Mouse (Mus musculus): ENCODE measurements around the gene Rad51b. TPM values are rescaled to one million over a fixed set of nuclear protein-coding genes. Genes with fewer than 3 reads are reported as not detected.
A peak's percentile ranks its signal among the peaks of the same experiment; 100 is the strongest.

Rad51b gene
- polyA plus RNA-seq, 1 experiment = 1.1 TPM

DNA sequence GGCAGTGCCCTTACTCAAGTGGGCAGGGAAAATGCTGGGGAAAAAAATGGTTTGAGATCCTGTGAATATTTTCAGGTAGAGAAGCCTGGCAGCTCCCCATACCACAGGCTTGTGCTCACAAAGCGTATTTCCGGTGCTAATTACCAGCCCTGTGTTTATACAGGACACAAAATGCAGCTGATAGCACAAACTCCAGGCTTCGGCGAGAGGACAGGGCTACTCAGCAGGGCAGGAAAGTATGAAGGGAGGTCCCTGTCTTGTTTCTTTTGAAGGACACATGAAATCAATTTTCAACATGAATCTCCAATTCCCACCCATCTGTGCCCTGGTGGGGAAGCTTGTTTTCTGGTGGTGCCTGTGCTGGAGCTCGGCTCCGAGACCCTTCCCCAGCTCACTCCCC is 546.4 kb downstream of the Rad51b start:
- 36% methylated on average over 6 of the region's 6 CpGs for WGBS
- no peak for DNase-seq
- peaks cover 15% of the 10 kb centered on the region for H3K4me1 ChIP-seq (ENCODE audit: control insufficient read depth, insufficient read depth, low read length)
- no peak overlapping the region for H3K4me3 ChIP-seq (replicated peaks; ENCODE audit: extremely low read depth, low read depth, low read length)
- no peak for TF ChIP-seq POLR2A (IDR thresholded peaks at IDR 0.05; ENCODE audit: borderline replicate concordance, extremely low read depth, low read depth, low read length)
- TF ChIP-seq CTCF (IDR thresholded peaks at IDR 0.05; ENCODE audit: insufficient read depth, low read length) = no peak

DNA sequence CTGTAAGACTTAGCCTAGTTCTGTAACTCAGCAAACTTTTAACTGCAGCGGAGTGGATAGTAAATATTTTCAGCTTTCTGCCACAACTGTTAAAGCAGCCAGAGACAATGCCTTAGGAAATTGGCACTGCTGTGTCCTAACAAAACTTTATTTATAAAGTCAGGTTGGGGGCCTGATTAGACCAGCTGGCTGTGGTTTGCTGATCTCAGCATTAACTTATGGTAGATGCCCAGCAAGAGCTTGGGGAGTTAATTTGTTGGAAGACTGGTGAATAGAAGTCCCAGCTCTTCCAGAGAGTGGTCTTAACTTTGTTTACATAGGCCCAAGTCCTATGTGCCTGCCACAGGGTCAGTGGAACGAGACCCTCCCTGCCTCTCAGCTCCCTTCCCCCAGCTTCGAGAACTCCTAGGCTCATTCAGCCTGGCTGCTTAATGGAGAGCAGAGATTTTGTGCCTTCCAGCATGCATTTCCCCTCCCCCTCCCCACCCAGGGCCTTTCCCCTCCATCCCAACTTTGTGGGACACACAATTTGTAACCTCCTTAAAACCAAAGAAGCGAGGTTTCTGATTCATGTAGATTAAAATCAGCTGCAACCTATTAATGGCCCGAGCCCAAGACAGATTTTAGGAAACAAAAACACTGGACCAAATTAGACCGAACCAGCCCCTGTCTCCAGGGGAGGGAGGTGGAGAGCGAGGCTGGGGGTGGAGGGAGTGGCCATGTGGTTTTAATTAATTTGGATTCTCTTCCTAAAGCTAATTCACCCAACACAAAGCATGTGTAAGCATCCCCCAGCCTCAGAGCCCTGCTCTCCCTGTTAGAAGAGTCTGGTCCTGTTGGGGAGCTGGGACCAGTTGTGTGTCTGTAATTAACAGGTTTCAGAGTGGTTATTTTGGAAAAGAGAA is 549.4 kb downstream of the Rad51b start:
- no peak for DNase-seq
- TF ChIP-seq POLR2A (IDR thresholded peaks at IDR 0.05; ENCODE audit: borderline replicate concordance, extremely low read depth, low read depth, low read length) (no peak), CTCF (IDR thresholded peaks at IDR 0.05; ENCODE audit: insufficient read depth, low read length) (no peak)
- H3K4me3 ChIP-seq (replicated peaks; ENCODE audit: extremely low read depth, low read depth, low read length) = no peak overlapping the region
- 72% methylated on average over 7 of the region's 7 CpGs for WGBS
- H3K4me1 ChIP-seq (ENCODE audit: control insufficient read depth, insufficient read depth, low read length) = peaks cover 16% of the 10 kb centered on the region

DNA sequence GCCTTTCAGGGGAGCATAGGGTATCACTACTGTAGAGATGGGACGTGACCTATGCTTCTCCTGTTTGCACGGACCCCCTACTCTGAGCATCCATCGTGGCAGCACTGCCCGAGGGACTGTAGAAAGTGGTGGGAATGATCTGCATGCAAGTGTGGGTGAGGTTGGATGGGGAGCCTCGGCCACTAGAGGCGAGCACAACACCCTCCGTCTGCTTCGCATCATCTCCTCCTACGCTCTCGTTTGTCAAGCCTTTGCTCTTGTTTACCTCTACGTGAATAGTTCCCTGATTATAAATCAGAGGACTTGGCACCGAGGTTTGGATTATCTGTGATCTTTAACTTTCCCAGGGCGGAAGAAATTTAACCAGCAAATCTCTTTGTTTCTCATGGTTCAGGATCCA is 551.5 kb downstream of the Rad51b start:
- no peak overlapping the region for H3K4me3 ChIP-seq (replicated peaks; ENCODE audit: extremely low read depth, low read depth, low read length)
- H3K4me1 ChIP-seq (ENCODE audit: control insufficient read depth, insufficient read depth, low read length) = peaks cover 8% of the 10 kb centered on the region
- DNase-seq = no peak
- WGBS = 64% methylated on average over 13 of the region's 13 CpGs
- TF ChIP-seq CTCF (IDR thresholded peaks at IDR 0.05; ENCODE audit: insufficient read depth, low read length) (0 out of 2 replicates have a peak, but pooled peaks have one; percentile 15), POLR2A (IDR thresholded peaks at IDR 0.05; ENCODE audit: borderline replicate concordance, extremely low read depth, low read depth, low read length) (no peak)

DNA sequence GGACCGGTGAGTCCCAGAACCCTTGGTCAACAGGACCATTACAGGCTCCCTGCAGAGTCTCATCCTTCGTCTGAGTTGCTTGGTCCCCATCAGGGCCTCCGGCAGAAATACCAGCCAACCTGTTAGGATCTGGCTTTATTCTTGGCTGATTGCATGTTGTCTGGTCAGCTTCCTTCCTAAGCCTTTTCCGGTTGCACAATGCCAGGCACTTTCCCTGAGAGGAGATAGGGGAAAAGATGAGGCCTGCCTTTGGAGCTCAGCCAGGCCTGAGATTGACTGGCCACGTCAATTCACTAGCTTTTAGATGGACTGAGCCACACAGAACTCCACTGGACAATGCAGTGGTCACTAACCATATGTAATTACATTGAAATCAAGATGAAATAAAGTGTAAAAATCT is 552.9 kb downstream of the Rad51b start:
- no peak for DNase-seq

DNA sequence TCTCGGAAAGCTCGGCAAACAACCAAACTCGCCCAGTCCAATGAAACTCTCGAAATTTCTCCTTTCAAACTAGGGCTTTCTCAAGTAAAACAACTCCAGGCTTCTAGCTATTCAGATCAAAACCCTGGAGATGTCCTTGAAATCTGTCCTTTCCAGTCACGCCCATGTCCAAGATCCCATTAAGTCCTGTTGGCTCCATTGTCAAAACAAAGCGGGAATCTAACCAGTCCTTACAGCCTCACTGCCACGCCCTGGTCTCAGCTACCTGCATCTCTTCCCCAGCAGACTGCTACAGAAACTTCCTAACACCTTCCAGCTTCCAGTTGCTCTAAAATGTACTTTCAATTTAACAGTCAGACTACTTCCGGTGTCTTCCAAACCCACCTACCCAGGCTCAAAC is 554.8 kb downstream of the Rad51b start:
- TF ChIP-seq CTCF (IDR thresholded peaks at IDR 0.05; ENCODE audit: insufficient read depth, low read length) (no peak), POLR2A (IDR thresholded peaks at IDR 0.05; ENCODE audit: borderline replicate concordance, extremely low read depth, low read depth, low read length) (no peak)
- Histone ChIP-seq H3K4me1 (ENCODE audit: control insufficient read depth, insufficient read depth, low read length) (peaks cover 8% of the 10 kb centered on the region), H3K4me3 (replicated peaks; ENCODE audit: extremely low read depth, low read depth, low read length) (no peak overlapping the region)
- DNase-seq = no peak
- 88% methylated on average over 8 of the region's 8 CpGs for WGBS

More for the DNA sequence above, 552.9 kb downstream of the Rad51b start:
- Histone ChIP-seq H3K4me3 (replicated peaks; ENCODE audit: extremely low read depth, low read depth, low read length) (no peak overlapping the region), H3K4me1 (ENCODE audit: control insufficient read depth, insufficient read depth, low read length) (peaks cover 5% of the 10 kb centered on the region)
- TF ChIP-seq CTCF (IDR thresholded peaks at IDR 0.05; ENCODE audit: insufficient read depth, low read length) = no peak
- WGBS = 44% methylated on average over 5 of the region's 5 CpGs

DNA sequence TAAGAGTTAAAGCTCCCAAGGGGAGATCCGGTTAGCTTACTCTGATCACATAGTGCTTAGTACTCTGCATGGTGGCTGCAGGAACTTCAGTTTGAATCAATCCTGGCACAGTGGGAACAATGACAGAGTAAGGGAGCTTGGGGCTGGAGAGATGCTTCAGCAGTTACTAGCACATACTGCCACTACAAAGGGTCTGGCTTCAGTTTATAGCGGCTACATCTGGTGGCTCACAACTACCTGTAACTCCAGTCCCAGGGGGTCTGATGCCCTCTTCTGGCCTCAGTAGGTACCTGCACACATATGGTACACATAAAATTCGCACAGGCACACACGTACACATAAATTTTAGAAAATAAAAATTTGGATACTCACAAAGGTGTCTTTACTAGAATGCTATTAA is 555.5 kb downstream of the Rad51b start:
- H3K4me1 ChIP-seq (ENCODE audit: control insufficient read depth, insufficient read depth, low read length) = peaks cover 8% of the 10 kb centered on the region
- TF ChIP-seq CTCF (IDR thresholded peaks at IDR 0.05; ENCODE audit: insufficient read depth, low read length) = no peak
- TF ChIP-seq POLR2A (IDR thresholded peaks at IDR 0.05; ENCODE audit: borderline replicate concordance, extremely low read depth, low read depth, low read length) = no peak
- DNase-seq = no peak
- WGBS = 98% methylated on average over 4 of the region's 4 CpGs
- no peak overlapping the region for H3K4me3 ChIP-seq (replicated peaks; ENCODE audit: extremely low read depth, low read depth, low read length)

DNA sequence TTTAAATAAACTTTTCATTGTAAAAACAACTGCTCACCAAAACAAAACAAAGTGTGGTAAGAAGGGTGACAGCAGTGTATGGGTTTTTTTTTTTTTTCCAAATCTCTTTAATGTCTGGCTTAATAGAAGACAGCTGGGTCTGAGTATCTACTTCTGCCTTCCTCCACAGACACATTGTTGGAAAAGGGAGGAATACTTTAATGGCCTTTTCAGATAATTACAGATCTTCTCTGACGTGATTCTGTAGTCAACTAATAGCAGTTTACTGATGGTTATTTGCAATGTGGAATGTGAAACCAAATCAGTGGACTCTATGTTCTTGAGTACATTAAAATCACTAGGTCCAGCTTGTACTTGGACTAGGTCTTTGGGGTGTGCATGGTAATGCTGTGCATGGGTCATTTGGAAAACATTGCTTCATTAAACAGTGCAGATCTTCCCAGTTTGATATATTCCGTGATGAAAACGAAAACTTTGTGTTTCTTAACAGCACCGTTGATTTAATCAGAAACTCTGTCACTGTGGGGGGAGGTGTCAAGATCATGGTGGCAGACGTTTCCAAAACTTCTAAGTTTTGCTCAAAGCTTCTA is 556.9 kb downstream of the Rad51b start:
- WGBS = 73% methylated on average over 5 of the region's 5 CpGs
- TF ChIP-seq POLR2A (IDR thresholded peaks at IDR 0.05; ENCODE audit: borderline replicate concordance, extremely low read depth, low read depth, low read length) (no peak), CTCF (IDR thresholded peaks at IDR 0.05; ENCODE audit: insufficient read depth, low read length) (no peak)
- DNase-seq = no peak
- Histone ChIP-seq H3K4me3 (replicated peaks; ENCODE audit: extremely low read depth, low read depth, low read length) (no peak overlapping the region), H3K4me1 (ENCODE audit: control insufficient read depth, insufficient read depth, low read length) (peaks cover 13% of the 10 kb centered on the region)

DNA sequence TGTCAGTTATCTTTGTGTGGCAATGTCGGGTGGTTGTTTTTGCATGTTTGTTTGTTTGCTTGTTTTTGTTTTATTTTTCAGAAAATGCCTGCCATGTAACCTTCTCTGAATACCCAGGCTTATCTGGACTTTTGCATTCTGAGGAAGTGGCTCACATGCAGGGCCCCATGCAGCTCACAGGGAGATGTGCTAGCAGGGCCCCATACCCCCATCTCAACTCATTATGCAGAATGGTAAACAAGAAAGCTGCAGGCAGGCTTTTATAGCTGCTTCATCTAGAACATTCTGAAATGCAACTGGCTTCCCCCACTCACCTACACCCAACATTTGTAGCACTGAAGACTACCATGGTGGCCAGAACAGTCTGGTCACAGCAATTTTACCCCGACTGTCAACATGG is 557.4 kb downstream of the Rad51b start:
- H3K4me3 ChIP-seq (replicated peaks; ENCODE audit: extremely low read depth, low read depth, low read length) = no peak overlapping the region
- no peak for DNase-seq
- TF ChIP-seq POLR2A (IDR thresholded peaks at IDR 0.05; ENCODE audit: borderline replicate concordance, extremely low read depth, low read depth, low read length) = no peak
- TF ChIP-seq CTCF (IDR thresholded peaks at IDR 0.05; ENCODE audit: insufficient read depth, low read length) = no peak
- H3K4me1 ChIP-seq (ENCODE audit: control insufficient read depth, insufficient read depth, low read length) = peaks cover 13% of the 10 kb centered on the region
- 84% methylated on average over 2 of the region's 2 CpGs for WGBS

DNA sequence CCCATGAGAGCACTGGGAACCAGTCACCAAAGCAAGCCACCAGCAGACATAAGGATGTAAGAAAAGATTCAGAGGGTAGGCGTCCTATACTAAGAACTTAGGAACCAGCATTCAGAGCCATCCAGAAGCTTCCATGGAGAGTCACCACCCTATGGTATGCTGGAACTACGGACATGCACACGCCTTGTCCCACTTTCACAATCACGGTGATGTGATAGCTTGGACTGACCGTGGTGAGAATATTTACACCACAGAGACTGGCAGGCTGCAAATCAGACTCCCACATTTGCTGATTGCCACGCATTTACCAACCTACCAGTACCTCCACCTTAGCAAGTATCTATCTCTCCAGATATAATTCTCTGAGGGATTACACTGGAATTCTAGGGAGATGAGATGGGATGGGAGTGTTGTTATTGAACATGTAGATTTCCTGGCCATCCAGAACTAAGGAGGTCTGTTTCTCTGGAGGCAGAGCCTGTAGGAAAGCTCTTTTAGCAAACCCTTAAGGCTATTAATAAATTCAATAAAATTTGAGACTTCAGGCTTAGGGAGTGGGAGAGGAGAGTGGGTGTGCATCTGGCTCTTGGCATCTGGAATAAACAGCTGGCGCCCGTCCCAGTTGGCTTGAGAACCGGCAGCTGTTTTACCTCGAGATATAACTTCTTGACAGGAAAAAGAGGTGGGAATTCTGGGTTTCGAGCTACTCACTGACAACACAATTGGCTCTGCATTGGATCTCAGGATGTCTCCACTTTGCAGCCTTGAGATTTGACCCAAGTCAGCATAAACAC is 559.2 kb downstream of the Rad51b start:
- DNase-seq = no peak
- no peak overlapping the region for H3K4me3 ChIP-seq (replicated peaks; ENCODE audit: extremely low read depth, low read depth, low read length)
- peaks cover 12% of the 10 kb centered on the region for H3K4me1 ChIP-seq (ENCODE audit: control insufficient read depth, insufficient read depth, low read length)
- no peak for TF ChIP-seq CTCF (IDR thresholded peaks at IDR 0.05; ENCODE audit: insufficient read depth, low read length)
- WGBS = 64% methylated on average over 11 of the region's 11 CpGs
